Mouse (Mus musculus): ENCODE results near the gene Spop.

Spop gene

DNA sequence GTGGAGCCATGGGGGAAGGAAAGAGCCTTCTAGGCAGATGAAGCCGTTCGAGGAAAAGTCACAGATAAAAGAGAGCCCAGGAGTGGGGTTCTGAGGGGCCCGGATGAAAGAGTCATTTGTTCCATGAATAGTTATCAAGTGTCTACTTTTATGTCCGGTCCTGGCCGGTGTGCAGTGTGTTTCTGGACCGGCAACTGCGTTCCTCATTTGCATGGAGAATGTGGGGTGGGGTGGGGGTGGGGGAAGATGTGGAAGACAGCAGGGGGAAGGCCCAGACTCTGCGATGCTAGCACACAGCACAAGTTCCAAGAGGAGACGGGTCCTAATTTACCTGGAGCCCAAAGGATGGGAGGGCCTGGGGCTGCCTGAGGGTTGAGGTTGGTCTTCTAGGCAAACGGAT is 105.4 kb downstream of the Spop start:
- in situ Hi-C loops (cut with MboI, MseI): no loop called here

- in situ Hi-C loops (cut with MboI, MseI): loop anchor here (5.0 kb wide), 2 partner anchors 123 to 263 kb away; no protein-coding TSS in a partner anchor
Observed at GRCm38 (mm10) chr11:95519996-95520395, 106.1 kb downstream of the Spop start.

- in situ Hi-C loops (cut with MboI, MseI): loop anchor here (5.0 kb wide), 2 partner anchors 123 to 263 kb away; no protein-coding TSS in a partner anchor
Observed at GRCm38 (mm10) chr11:95520456-95521072, 106.7 kb downstream of the Spop start.

- in situ Hi-C loops (cut with MboI, MseI): loop anchor here (5.0 kb wide), 2 partner anchors 124 to 264 kb away; no protein-coding TSS in a partner anchor
Observed at GRCm38 (mm10) chr11:95521563-95521962, 107.7 kb downstream of the Spop start.

- in situ Hi-C loops (cut with MboI, MseI): no loop called here
Observed at GRCm38 (mm10) chr11:95527307-95527706, 113.4 kb downstream of the Spop start.

- in situ Hi-C loops (cut with MboI, MseI): no loop called here
Observed at GRCm38 (mm10) chr11:95528231-95528630, 114.4 kb downstream of the Spop start.

GRCm38 (mm10) chr11:95532353-95533072 is 118.6 kb downstream of the Spop start:
- in situ Hi-C loops (cut with MboI, MseI): loop anchor here (5.0 to 10.0 kb wide), 2 partner anchors 55 to 58 kb away; partner anchors contain the start of gene Ngfr

DNA sequence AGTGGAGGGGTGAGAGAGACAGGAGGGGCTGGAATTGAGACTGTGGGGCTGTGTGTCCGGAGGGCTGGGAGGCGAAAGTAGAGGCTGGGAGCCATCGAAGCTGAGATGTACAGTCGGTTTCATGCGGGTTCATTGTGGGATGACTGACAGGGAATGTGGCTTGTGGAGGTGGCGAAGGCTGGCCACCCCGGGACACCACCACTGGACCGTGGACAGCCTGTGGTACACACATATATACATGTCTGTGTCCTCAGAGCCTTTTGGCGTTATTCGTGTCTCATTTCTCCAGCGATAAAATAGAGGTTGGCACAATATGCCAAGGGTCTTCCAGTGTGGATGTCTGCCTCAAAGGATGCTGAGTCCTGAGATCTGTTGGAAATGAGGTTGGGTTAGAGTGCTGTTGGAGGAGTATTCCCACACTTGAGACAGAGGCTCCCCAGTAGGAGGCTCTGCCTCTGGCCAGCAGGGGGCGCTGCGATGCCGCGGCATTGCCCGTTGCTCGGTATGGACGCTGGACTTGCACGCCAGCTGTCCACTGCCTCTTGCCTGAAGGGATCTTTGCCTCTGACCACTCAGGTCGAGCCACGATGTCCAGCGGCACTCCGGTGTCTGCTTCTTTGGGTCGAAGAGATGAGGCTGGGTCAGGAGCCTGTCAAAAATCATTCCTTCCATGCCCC is 119.7 kb downstream of the Spop start:
- in situ Hi-C loops (cut with MboI, MseI): loop anchor here (5.0 to 10.0 kb wide), 2 partner anchors 54 to 59 kb away; partner anchors contain the start of gene Ngfr

- in situ Hi-C loops (cut with MboI, MseI): loop anchor here (5.0 to 10.0 kb wide), 2 partner anchors 64 to 114 kb away; no protein-coding TSS in a partner anchor
Observed at GRCm38 (mm10) chr11:95538378-95539104, 124.7 kb downstream of the Spop start.

GRCm38 (mm10) chr11:95540637-95541385 is 126.9 kb downstream of the Spop start:
- in situ Hi-C loops (cut with MboI, MseI): no loop called here
